Mouse (Mus musculus): Measurements from ENCODE around the gene Slc6a16. TPM values are rescaled to one million over a fixed set of nuclear protein-coding genes. Genes with fewer than 3 reads are reported as not detected.

Slc6a16 gene
- total RNA-seq, 2 experiments from 2014 or later, result not detected

- DNase-seq, result peak; percentile 57 to 78
- intact Hi-C loops (cut with DNase I), result loop anchor here (2.0 to 5.0 kb wide), 2 partner anchors 37 to 98 kb away; no protein-coding TSS in a partner anchor
These were observed 64.4 kb downstream of the Slc6a16 start for GRCm38 (mm10) chr7:45305275-45305674.

DNA sequence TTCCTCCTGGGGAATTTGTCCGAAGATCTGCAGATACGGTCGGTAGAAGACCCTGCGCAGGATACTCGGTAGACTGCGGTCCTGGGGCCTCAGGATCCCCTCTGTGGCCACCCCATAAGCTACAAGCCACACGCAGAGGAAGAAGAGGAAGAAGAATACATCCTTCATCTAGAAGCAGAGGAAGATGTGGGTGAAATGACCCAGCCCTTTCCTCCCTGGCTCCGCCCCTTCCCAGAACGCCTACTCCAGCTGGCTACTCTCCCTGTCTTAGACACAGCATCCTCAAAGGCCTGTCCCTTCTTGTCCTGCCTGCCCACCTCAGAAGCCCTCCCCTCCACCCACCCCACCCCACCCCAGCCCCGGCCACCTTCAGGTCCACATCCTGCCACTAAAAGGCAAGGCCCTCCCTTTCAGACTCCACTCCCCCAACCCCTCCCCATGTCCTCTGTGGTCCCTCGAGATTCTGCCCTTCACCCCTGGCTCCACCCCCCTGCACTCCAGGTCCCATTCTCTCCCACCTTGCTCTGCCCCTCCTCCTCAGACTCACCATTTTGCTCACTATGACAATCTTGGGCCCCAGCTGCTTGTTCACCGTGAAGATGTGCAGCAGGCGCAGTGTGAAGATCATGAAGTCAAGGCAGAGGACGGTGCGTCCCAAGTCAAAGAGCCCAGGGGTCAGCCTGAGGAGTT lies 67.8 kb downstream of the Slc6a16 start:
- intact Hi-C loops (cut with DNase I), result loop anchor here (5.0 kb wide), 1 partner anchor 34 kb away; no protein-coding TSS in a partner anchor
- DNase-seq, result no peak

DNA sequence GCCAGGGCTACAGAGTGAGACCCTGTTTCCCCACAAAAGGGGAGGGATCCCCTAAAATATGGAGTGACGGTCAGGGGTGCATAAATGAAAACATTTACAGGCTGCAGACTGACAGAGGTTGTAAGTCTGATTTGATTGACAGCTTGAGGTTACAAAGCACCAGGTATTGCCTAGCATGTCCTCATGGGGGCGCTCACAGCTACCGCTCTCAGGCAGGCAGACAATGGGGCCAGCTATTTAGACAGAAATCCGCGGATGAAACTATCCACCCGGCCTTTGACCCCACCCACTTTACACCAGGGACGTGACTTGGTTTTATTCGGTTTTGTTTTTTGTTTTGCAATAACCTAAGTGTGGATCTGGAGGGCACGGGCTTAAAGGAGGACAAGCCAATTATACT lies 68.6 kb downstream of the Slc6a16 start:
- intact Hi-C loops (cut with DNase I), result loop anchor here (5.0 kb wide), 1 partner anchor 33 kb away; no protein-coding TSS in a partner anchor

GRCm38 (mm10) chr7:45312023-45312422 lies 71.1 kb downstream of the Slc6a16 start:
- intact Hi-C loops (cut with DNase I), result loop anchor here (2.0 kb wide), 1 partner anchor 21 kb away; the partner anchor contains the start of gene Trpm4
- DNase-seq, result no peak

More for the DNA sequence above, 68.6 kb downstream of the Slc6a16 start:
- DNase-seq, result peak; percentile 63 to 77

DNA sequence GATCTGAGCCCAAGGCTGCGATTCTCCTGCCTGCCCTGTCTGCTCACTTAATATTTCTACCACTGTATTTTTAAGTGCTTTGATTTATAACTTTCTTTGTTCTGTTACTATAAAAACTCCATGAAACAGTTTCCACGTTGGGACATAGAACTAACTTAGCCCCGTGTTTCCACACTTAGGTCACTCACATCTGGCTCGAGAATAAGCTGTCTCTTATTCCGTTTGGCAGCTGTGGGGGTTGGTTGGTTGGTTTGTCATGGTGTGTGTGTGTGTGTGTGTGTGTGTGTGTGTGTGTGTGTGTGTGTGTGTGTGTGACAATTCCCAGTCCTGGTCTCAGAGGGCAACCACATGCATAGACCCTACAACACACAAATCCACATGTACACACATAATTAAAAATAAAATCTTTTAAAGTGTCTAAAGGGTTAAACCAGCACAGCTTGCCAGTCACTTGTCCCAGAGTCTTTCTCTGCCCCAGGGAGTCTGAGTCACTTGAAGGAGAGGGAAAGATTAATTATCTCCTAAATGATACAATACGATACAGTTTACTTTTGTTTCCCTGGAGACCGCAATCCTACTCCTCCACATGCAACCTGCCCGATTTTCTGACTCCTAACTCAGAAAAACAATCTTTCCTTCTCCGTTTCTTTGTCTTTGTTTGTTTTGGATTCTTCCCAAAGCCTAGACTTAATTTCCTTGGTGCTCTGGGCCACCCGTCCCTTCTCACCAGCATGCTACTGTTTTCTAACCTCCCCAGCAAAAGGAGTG lies 72.0 kb downstream of the Slc6a16 start:
- intact Hi-C loops (cut with DNase I), result loop anchor here (2.0 kb wide), 1 partner anchor 20 kb away; the partner anchor contains the start of gene Trpm4
- DNase-seq, result no peak

DNA sequence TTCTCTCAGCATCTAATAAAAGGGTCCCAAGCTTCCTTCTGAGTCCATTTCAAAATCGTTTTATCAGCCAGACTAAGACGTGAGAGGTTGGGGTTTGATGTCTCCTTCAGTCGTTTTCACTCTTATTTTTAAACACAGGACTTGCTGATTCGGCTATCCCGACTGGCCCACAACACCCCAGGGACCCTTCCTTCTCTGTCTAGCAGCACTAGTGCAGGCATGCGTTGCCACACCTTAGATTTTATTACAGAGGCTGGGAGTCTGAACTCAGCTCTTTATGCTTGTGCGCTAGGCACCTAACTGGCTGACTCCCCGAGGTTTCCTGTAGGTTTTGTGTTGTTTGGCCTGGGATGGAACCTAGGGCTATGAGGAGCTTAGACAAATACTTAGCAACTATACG lies 72.6 kb downstream of the Slc6a16 start:
- DNase-seq, result no peak

DNA sequence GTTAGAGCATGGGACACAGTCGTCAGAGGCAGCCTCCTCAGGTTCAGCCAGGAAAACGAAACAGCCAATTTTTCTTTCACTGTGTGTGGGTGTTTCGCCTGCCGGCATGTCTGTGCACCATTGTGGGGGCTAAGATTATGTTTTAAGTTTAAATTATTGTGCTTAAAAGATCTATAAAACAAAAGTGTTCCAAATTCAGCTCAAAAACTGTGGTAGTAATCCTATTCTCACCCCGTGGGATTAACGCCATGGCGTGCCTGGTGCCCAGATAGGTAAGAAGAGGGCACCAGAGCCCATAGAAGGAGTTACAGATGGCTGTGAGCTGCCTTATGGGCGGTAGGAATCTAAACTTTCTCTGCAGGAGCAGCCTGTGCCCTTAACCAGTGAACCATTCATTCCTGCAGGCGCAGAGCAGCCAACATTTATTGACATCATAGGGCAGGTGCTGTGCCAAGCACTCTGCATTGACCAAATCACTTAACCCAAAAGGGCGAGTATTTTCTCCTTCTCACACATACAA lies 74.4 kb downstream of the Slc6a16 start:
- intact Hi-C loops (cut with DNase I), result no loop called here
- DNase-seq, result no peak

More for the DNA sequence above, 72.6 kb downstream of the Slc6a16 start:
- intact Hi-C loops (cut with DNase I), result loop anchor here (2.0 kb wide), 1 partner anchor 19 kb away; the partner anchor contains the start of gene Trpm4

DNA sequence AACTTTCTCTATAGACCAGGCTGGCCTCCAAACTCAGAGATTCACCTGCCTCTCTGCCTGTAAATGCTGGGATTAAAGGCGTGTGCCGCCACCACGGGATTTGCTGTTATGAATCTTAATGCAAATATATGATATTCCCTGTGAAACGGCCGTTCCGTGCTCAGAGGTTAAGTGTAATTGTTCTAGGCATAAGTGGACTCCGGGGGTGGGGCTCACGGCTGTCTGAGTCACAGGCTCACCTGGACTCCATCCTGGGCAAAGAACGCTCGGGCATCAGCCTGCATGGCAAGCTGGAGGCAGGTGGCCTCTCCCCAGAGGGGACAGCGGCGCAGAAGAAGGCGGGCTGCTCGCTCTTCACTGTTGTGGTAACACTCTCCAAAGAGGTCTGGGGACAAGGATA lies 75.7 kb downstream of the Slc6a16 start:
- DNase-seq, result no peak
- intact Hi-C loops (cut with DNase I), result no loop called here

DNA sequence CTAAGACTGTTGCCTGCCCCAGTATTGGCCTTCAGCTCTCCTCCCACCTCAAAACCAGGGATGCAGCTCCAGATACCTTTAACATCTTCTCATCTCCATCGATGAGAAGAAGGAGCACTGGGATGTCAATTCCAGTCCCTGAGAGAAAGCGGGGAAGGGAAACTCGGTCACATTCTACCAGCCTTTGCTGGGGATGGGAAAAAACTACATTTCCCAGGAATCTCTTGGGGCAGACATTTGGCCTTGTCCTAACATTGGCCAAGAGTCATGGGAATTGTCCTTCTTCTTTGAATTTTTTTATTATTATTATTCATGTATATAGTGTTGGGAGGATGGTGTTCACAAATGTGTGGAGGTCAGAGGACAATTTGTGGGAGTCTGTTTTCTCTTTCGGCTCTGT lies 81.4 kb downstream of the Slc6a16 start:
- intact Hi-C loops (cut with DNase I), result no loop called here
- no peak for DNase-seq

Other genes starting within 250 kb of the Slc6a16 start
- 10 to 100 TPM; 36.5 to 40.2 TPM for gene Irf3, start 243.4 kb upstream of the Slc6a16 start, total RNA-seq (2021)
- gene Bcl2l12, start 242.4 kb upstream of the Slc6a16 start, total RNA-seq (2021), result 10 to 100 TPM; 10.4 to 12.3 TPM
- 10 to 100 TPM; 53.8 to 56.1 TPM for gene Scaf1, start 224.7 kb upstream of the Slc6a16 start, total RNA-seq (2021)
- gene Rras, start 223.1 kb upstream of the Slc6a16 start, total RNA-seq (2021), result 10 to 100 TPM; 60.7 to 62.8 TPM
- 10 to 100 TPM; 27.2 to 28.3 TPM for gene Prr12, start 188.2 kb upstream of the Slc6a16 start, total RNA-seq (2021)
- gene Nosip, start 178.7 kb upstream of the Slc6a16 start, total RNA-seq (2021), result 10 to 100 TPM; 27.7 to 33.7 TPM
- 10 to 100 TPM; 11.1 to 11.4 TPM for gene Prrg2, start 178.4 kb upstream of the Slc6a16 start, total RNA-seq (2021)
- gene Rcn3, start 148.9 kb upstream of the Slc6a16 start, total RNA-seq (2021), result 10 to 100 TPM; 46.0 to 53.7 TPM
- 10 to 100 TPM; 72.0 to 76.7 TPM for gene Fcgrt, start 137.2 kb upstream of the Slc6a16 start, total RNA-seq (2021)
- gene Rps11, start 116.6 kb upstream of the Slc6a16 start, total RNA-seq (2021), result 100 to 1,000 TPM; 582 to 636 TPM
- gene Rpl13a, start 112.3 kb upstream of the Slc6a16 start, total RNA-seq (2021), result 100 to 1,000 TPM; 573 to 686 TPM
- under 1 TPM in 1 of 2 experiments, not detected in 1; 0.45 TPM for gene Gm45713, start 104.9 kb upstream of the Slc6a16 start, total RNA-seq (2021)
- 1 to 10 TPM; 4.3 to 5.8 TPM for gene Flt3l, start 104.7 kb upstream of the Slc6a16 start, total RNA-seq (2021)
- 10 to 100 TPM; 27.7 to 31.2 TPM for gene Pih1d1, start 86.8 kb upstream of the Slc6a16 start, total RNA-seq (2021)
- 10 to 100 TPM; 20.3 to 27.3 TPM for gene Aldh16a1, start 86.5 kb upstream of the Slc6a16 start, total RNA-seq (2021)
- 10 to 100 TPM in 1 of 2 experiments, 1 to 10 TPM in 1; 8.1 to 11.5 TPM for gene Slc17a7, start 77.1 kb upstream of the Slc6a16 start, total RNA-seq (2021)
- gene Gfy, start 61.5 kb upstream of the Slc6a16 start, total RNA-seq (2021), result not detected
- not detected for gene Pth2, start 60.1 kb upstream of the Slc6a16 start, total RNA-seq (2021)
- gene Ccdc155, start 36.2 kb upstream of the Slc6a16 start, total RNA-seq (2021), result not detected
- not detected for gene Dkkl1, start 28.9 kb upstream of the Slc6a16 start, total RNA-seq (2021)
- gene Tead2, start 25.3 kb upstream of the Slc6a16 start, total RNA-seq (2021), result 10 to 100 TPM; 10.1 to 14.4 TPM
- gene Cd37, start 2.0 kb upstream of the Slc6a16 start, total RNA-seq (2021), result 1 to 10 TPM; 3.8 to 5.5 TPM
- gene Slc6a21, start 36.4 kb downstream of the Slc6a16 start, total RNA-seq (2021), result not detected
- 10 to 100 TPM; 20.8 to 22.3 TPM for gene Trpm4, start 92.7 kb downstream of the Slc6a16 start, total RNA-seq (2021)
- gene Hrc, start 94.2 kb downstream of the Slc6a16 start, total RNA-seq (2021), result 100 to 1,000 TPM; 516 to 539 TPM
- under 1 TPM; 0.22 to 0.29 TPM for gene Ppfia3, start 125.9 kb downstream of the Slc6a16 start, total RNA-seq (2021)
- gene Lin7b, start 129.5 kb downstream of the Slc6a16 start, total RNA-seq (2021), result under 1 TPM; 0.90 to 0.96 TPM
- 100 to 1,000 TPM; 126 to 138 TPM for gene Snrnp70, start 154.7 kb downstream of the Slc6a16 start, total RNA-seq (2021)
- gene Kcna7, start 164.6 kb downstream of the Slc6a16 start, total RNA-seq (2021), result 1 to 10 TPM; 1.5 to 1.7 TPM
- gene Ntf5, start 172.6 kb downstream of the Slc6a16 start, total RNA-seq (2021), result under 1 TPM in 1 of 2 experiments, not detected in 1; 0.14 TPM
- gene Lhb, start 179.7 kb downstream of the Slc6a16 start, total RNA-seq (2021), result not detected
- gene Gys1, start 193.8 kb downstream of the Slc6a16 start, total RNA-seq (2021), result 10 to 100 TPM; 86.1 to 90.2 TPM
- 10 to 100 TPM; 25.3 to 26.3 TPM for gene Ruvbl2, start 197.0 kb downstream of the Slc6a16 start, total RNA-seq (2021)
- gene Ftl1, start 218.8 kb downstream of the Slc6a16 start, total RNA-seq (2021), result 100 to 1,000 TPM; 231 to 265 TPM
- 10 to 100 TPM; 25.6 to 31.1 TPM for gene Bax, start 225.8 kb downstream of the Slc6a16 start, total RNA-seq (2021)
- not detected for gene Tulp2, start 240.8 kb downstream of the Slc6a16 start, total RNA-seq (2021)
- gene Gm45808, start 245.7 kb downstream of the Slc6a16 start, total RNA-seq (2021), result 1 to 10 TPM; 2.8 to 4.6 TPM
- gene Dhdh, start 247.7 kb downstream of the Slc6a16 start, total RNA-seq (2021), result 1 to 10 TPM; 4.5 to 6.0 TPM